Mouse (Mus musculus) hindbrain, postnatal 0 days (tissue): ENCODE data around the gene Mob2. TPM values are rescaled to one million over a fixed set of nuclear protein-coding genes. Genes with fewer than 3 reads are reported as not detected.

Experiments used
- ATAC-seq: fragments of 200-750 bp; cut with Nextera tagmentation; 2 replicates; pipeline ENCODE4 v1.8.0; 2017; ENCODE audit warnings: mild to moderate bottlenecking, moderate TSS enrichment, moderate library complexity
- DNase-seq: peaks from one replicate; pipeline ENCODE4 v3.0.0-alpha.2; 2015; ENCODE audit warnings: low spot score
- H3K27ac ChIP-seq: fragments of 300-500 bp; sonication (generic); 2 replicates; pipeline ENCODE4 v1.5.1; 2014; ENCODE audit warnings: mild to moderate bottlenecking
- H3K27me3 ChIP-seq: fragments of 300-500 bp; sonication (generic); 2 replicates; pipeline ENCODE4 v1.6.1; 2014; ENCODE audit warnings: low read length, mixed read lengths; ENCODE audit not compliant: insufficient read depth
- H3K36me3 ChIP-seq: fragments of 300-500 bp; sonication (generic); 2 replicates; pipeline ENCODE4 v1.6.1; 2014; ENCODE audit warnings: low read length, mixed read lengths; ENCODE audit not compliant: insufficient read depth
- H3K4me1 ChIP-seq: fragments of 300-500 bp; sonication (generic); 2 replicates; pipeline ENCODE4 v1.6.1; 2014; ENCODE audit warnings: antibody characterized with exemption, low read length, mixed read lengths; ENCODE audit not compliant: insufficient read depth
- H3K4me2 ChIP-seq: fragments of 300-500 bp; sonication (generic); 2 replicates; pipeline ENCODE4 v1.6.1; 2014; ENCODE audit warnings: low read depth, mild to moderate bottlenecking, low read length, moderate library complexity, mixed read lengths
- H3K4me3 ChIP-seq: fragments of 300-500 bp; sonication (generic); 2 replicates; pipeline ENCODE4 v1.5.1; 2014; ENCODE audit warnings: low read length
- H3K9ac ChIP-seq: fragments of 300-500 bp; sonication (generic); replicated peaks from 2 replicates; pipeline ENCODE4 v1.6.1; 2014; ENCODE audit warnings: mild to moderate bottlenecking, low read length, moderate library complexity, mixed read lengths
- H3K9me3 ChIP-seq: fragments of 300-500 bp; sonication (generic); 2 replicates; pipeline ENCODE4 v1.6.1; 2016; ENCODE audit warnings: low read length, mixed read lengths
- CTCF ChIP-seq: IDR thresholded peaks from 2 replicates; pipeline ENCODE4 v1.5.1; 2016; ENCODE audit warnings: antibody characterized with exemption, control low read depth, low read depth
- WGBS: fragments of 180-500 bp; shearing (Covaris S2); extraction: QIAGEN DNeasy Blood & Tissue Kit; methylation state at CpG from one replicate; pipeline ENCODE4 v1.1.7; 2014; 5-methylcytosine and 5-hydroxymethylcytosine counted together
- polyA plus RNA-seq: library from polyadenylated mRNA; unstranded; fragments of >200 nt; fragmentation: Nextera tagmentation; extraction: Ambion mirVana; gene quantifications from 2 replicates; pipeline ENCODE4 v1.2.1, GENCODE M21; 2015
- total RNA-seq: library from RNA; depleted of rRNA; stranded (reverse); fragments of >200 nt; gene quantifications from 2 replicates; pipeline ENCODE4 v1.2.3, GENCODE M21; 2014

Gene Mob2
- total and polyA plus RNA-seq, 2 experiments from 2014 or later: 41.1 to 44.1 TPM

DNA sequence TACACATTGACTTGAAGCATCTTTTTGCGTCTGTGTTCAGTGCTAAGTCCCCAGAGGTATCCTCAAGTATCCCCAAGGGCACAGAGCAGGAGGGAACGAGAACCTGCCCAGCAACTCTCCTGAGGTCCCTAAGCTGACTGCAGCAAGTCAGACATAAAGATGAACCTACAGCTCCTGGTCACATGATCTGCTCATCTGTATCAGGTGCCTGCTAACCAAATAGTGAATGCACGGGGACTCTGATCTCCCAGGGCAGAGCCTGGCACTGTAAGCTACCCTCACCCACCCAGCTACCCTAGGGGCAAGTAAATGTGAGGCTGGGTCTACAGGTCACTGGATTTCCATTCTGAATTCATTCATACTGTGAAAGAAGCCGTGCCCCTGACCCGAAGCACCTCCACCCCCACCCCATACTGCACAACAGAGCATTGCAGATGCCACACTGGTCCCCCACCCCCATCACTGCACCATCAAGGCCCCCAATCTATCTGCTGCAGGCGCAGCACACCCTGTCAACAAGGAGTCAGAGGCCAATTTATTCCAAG is 32.9 kb upstream of the Mob2 start:
- H3K9ac ChIP-seq: peak overlapping the region; percentile 96
- H3K9me3 ChIP-seq: no peaks in the 10 kb centered on the region
- ATAC-seq (no peak), DNase-seq (no peak)
- H3K27me3 ChIP-seq: no peaks in the 10 kb centered on the region
- H3K4me1 ChIP-seq: peaks cover 37% of the 10 kb centered on the region
- 17% methylated on average over 6 of the region's 6 CpGs for WGBS
- TF ChIP-seq CTCF: no peak
- peak overlapping the region; percentile 73 for H3K4me3 ChIP-seq
- H3K4me2 ChIP-seq: peak overlapping the region; percentile 95
- H3K36me3 ChIP-seq: no peaks in the 10 kb centered on the region
- H3K27ac ChIP-seq: peak overlapping the region; percentile 94

DNA sequence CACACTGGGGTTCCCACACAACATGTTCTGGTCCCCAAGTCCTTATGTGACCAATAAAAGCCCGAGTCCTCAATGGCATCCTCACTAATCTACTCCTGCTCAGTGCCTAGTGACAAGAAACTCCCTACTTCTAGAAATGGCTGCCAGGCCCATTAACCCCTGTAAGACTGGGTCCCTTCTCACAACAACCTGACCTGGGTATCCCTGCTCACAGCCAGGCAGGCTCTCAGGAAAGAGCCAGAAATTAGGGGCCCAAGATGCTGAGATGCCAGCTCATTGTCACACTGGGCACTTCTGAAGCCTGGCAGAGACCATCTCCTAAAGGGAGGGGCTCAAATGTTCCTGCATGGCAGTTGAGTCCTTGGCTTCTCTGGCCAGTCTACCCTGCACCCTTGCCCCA is 32.1 kb upstream of the Mob2 start:
- no peak for TF ChIP-seq CTCF
- peak overlapping the region; percentile 73 for H3K4me3 ChIP-seq
- peak overlapping the region; percentile 94; the same call in 1 of the 2 replicates for H3K27ac ChIP-seq
- H3K4me1 ChIP-seq: peaks cover 43% of the 10 kb centered on the region
- DNase-seq (no peak), ATAC-seq (no peak)
- WGBS: 31% methylated on average over 1 of the region's 1 CpGs
- no peaks in the 10 kb centered on the region for H3K27me3 ChIP-seq
- H3K9me3 ChIP-seq: no peaks in the 10 kb centered on the region
- peak overlapping the region; percentile 96 for H3K9ac ChIP-seq
- H3K36me3 ChIP-seq: peaks cover 6% of the 10 kb centered on the region
- peak overlapping the region; percentile 95 for H3K4me2 ChIP-seq

DNA sequence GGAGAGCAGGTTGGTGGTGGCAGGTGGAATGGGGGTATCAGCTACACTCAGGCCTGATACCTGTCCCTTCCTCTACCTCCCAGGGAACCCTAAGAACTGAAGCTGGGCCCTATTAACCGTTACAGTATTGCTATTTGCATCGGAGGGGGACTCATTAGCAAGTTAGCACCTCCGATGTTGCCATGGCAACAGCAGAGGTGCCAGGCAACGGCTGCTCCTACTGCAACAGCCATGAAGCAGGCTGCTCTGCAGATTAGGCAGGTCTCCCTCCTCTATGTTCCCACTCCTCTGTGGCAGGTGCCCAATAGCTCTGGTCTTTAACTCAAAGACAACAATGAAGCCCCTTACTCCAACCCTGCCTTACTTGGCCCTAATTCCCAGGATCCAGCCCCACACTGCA is 31.0 kb upstream of the Mob2 start:
- Histone ChIP-seq H3K27me3 (no peaks in the 10 kb centered on the region), H3K4me2 (peak overlapping the region; percentile 95), H3K36me3 (peaks cover 17% of the 10 kb centered on the region), H3K9ac (peak overlapping the region; percentile 96), H3K27ac (peak overlapping the region; percentile 94; the same call in 1 of the 2 replicates), H3K4me1 (peaks cover 43% of the 10 kb centered on the region), H3K9me3 (no peaks in the 10 kb centered on the region), H3K4me3 (peak overlapping the region; percentile 73)
- no peak for TF ChIP-seq CTCF
- ATAC-seq (no peak), DNase-seq (peak; percentile 92)
- WGBS: 0% methylated on average over 4 of the region's 4 CpGs

DNA sequence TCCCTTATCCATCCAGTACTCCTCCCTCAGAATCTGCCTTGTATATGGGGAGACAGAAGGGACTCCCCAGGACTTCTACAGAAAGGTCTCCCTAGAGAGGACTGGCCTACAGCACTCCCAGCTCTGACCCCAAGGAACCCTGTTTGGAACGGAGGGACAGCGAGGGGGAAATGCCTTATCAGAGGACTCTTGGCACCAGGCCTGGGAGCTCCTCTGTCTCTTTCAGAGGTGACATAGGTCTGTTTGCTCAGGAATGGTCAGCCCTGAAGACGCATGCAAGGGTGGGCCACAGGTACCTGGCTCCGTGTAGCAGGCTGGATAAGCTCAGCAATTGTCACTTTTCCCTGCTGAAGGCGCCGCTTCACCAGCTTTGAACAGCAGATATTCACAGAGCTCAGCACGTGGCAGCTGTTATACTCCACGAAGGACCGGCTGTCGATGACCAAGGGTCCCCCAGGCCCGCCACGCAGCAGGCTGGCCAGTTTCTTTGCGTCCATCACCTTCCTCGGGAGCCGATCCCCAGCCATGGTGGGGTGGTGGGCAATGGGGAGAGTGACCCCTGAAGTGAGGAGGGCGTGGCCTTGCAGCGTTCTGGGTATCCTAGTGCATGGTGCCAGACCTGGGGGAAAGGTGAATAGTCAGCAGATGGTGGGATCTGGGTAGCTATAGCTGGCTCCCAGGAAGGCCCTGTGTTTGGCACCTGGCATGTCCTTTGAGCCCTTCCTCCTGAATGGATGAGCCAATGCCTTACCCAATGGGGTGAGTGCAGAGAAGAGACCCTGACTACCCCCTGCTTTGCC is 29.0 kb upstream of the Mob2 start:
- peak overlapping the region; percentile 31; the same call in 1 of the 2 replicates for H3K9ac ChIP-seq
- peak overlapping the region; percentile 95 for H3K4me2 ChIP-seq
- peaks cover 28% of the 10 kb centered on the region for H3K36me3 ChIP-seq
- H3K4me1 ChIP-seq: peaks cover 41% of the 10 kb centered on the region
- H3K4me3 ChIP-seq: no peak overlapping the region
- no peaks in the 10 kb centered on the region for H3K27me3 ChIP-seq
- H3K27ac ChIP-seq: peak overlapping the region; percentile 61
- no peak for ATAC-seq
- DNase-seq: peak; percentile 35
- no peaks in the 10 kb centered on the region for H3K9me3 ChIP-seq
- WGBS: 32% methylated on average over 17 of the region's 17 CpGs
- no peak for TF ChIP-seq CTCF

DNA sequence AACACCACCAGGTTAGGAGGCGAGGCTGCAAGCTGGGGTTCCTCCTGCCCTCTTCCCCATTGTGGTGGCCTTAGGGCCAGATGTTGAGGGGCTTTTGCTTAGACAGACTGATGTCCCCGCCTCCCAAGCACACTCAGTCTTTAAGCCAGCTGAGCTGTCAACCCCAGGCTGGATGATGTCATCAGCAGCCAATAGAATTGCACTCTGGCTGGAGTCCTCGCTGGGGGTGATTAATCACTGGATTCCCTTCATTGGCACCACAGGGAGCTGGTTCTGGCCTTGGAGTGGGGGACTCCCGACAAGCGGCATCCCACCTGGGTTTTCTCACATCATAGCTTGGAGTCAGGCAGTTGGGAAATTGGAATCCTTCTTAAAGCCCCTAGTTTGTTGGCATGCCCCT is 28.0 kb upstream of the Mob2 start:
- H3K27me3 ChIP-seq: no peaks in the 10 kb centered on the region
- peak; percentile 90 for DNase-seq
- H3K9me3 ChIP-seq: no peaks in the 10 kb centered on the region
- peaks cover 44% of the 10 kb centered on the region for H3K4me1 ChIP-seq
- TF ChIP-seq CTCF: no peak
- H3K27ac ChIP-seq: peak overlapping the region; percentile 61
- H3K4me3 ChIP-seq: no peak overlapping the region
- H3K36me3 ChIP-seq: peaks cover 28% of the 10 kb centered on the region
- 9% methylated on average over 5 of the region's 5 CpGs for WGBS
- ATAC-seq: peak; percentile 77
- H3K4me2 ChIP-seq: peak overlapping the region; percentile 95
- H3K9ac ChIP-seq: peak overlapping the region; percentile 31

DNA sequence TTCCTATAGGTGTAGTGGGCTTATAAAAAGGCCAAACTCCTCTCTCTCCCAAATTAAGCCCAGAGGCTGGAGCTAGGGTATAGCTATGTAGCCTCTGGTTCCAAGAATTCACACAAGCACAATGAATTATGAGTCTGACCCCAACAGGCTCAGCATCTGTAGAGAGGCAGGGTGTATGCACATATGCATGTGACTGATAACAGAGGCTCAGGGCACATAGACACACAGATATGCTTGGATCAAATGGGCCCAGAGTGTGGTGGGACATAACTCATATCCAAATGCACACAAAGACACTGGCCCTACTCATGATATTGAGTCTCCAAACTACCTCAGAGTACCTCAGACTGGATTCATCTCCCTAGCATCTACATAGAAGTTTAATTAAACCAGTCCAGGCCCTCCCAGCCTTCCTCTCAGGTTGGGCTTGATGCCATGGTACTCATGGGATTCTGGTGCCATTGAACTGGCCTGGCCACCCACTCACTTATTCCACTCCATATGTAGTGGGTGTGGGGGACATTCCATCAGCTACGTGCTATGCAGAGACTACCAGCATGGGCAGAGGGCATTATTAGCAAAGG is 26.3 kb upstream of the Mob2 start:
- Histone ChIP-seq H3K27ac (no peak overlapping the region), H3K4me1 (peaks cover 39% of the 10 kb centered on the region)
- WGBS: 59% methylated on average over 1 of the region's 1 CpGs

More for the DNA sequence above, 26.3 kb upstream of the Mob2 start:
- no peaks in the 10 kb centered on the region for H3K27me3 ChIP-seq
- DNase-seq: no peak
- H3K9me3 ChIP-seq: no peaks in the 10 kb centered on the region
- H3K4me3 ChIP-seq: no peak overlapping the region
- no peak for ATAC-seq
- no peak for TF ChIP-seq CTCF
- H3K9ac ChIP-seq: no peak overlapping the region
- peaks cover 39% of the 10 kb centered on the region for H3K36me3 ChIP-seq
- no peak overlapping the region for H3K4me2 ChIP-seq
